Mouse (Mus musculus) cerebellum, adult 9-10 months (tissue): ENCODE measurements around the gene Nrp1.

Source experiments
- DNase-seq: peaks from one replicate; pipeline ENCODE4 v3.0.0; 2022

Nrp1 gene

DNA sequence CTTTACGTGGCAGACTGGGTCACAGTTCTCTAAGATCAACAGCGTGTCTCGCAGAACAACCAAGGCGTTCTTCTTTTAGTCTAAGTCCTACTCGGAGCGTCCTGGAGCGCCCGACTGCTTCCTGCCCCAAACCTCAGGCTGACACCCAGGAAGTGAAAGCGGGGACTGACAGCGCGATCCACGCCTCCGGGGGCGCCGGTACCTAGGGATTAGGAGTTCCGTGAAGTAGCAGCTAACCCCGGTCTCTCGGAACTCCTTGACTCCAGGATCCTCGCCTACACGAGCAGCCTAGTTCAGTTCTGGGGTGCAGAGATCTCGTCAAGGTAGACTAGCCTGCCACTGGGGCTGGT lies at the start of gene Nrp1:
TSS of gene Nrp1 (plus strand) at position 199 of the 350 bp plus-strand sequence.
- no peak for DNase-seq

DNA sequence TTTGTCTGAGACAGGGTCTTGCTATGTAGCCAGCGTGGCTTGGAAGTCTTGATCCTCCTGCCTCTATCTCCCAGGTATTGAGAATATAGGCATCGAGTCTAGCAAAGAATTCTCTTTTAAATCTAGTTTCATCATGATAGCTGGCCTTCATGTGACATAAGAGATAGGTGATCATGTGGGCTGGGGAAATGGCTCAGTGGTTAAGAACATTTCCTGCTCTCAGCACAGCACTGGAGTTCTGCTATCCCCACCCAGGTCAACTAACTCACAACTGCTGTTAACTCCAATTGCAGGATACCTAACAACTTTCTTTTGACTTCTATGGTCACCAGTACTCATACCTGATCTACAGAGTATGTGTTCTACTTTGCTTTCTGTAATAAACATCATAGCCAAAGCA lies 37.6 kb upstream of the Nrp1 start:
- DNase-seq: no peak

GRCm38 (mm10) chr8:128327281-128327680 lies 31.1 kb upstream of the Nrp1 start:
- no peak for DNase-seq

DNA sequence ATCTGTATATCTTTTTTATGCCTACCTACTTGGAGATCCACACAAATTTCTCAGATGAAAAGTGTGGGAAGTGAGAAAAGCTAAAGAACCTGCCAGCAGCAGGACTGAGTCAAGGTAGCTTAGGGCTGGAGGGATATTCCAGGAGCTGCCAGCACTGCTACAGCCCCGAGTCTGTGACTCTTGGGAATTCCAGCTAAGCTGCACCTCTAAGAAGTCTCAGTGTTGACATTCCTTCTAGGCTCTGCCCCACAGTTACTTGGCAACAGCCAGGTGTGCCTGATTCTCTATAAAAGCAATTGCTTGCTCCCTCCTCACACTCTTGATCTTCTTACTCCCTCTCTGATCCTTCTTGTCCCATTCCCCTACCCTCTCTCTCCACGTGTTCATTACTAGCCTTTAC lies 30.5 kb upstream of the Nrp1 start:
- no peak for DNase-seq

GRCm38 (mm10) chr8:128329502-128329901 lies 28.9 kb upstream of the Nrp1 start:
- DNase-seq: no peak

GRCm38 (mm10) chr8:128335976-128336375 lies 22.4 kb upstream of the Nrp1 start:
- DNase-seq: no peak

DNA sequence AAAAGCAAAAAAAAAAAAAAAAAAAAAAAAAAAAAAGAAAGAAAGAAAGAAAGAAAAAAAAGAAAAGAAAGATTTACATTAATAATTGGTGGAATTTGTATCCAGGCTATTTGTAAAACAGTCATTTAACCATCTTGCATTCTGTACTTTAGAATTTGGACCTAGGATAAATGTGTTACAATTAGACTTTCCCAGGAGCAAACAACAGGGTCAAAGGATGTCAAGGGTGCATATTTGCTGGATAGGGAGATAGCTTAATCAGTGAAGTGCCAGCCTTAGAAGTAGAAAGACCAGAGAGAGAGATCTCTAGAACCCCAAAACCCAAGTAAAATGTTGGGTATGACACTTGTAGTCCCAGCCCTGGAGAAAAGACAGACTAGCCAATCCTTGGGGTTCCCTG lies 19.5 kb upstream of the Nrp1 start:
- no peak for DNase-seq

DNA sequence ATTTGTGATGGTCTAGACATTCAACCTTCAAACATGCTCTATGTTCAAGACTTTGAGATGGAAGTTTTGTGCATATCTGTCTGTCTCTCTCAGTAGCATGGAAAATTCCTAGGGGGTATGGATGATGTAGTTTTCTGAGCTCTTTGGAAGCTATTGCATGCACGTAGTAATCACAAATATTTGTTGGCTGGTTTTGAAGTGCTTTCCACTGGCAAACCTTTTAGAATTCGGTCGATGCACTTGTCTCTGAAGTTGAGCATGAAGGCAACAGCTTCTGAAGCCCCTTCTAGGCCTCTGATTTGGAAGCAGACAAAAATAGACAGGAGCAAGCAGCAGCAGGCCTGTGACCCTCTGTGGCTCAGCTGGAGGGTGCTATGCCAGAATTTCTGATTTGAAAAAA lies 18.9 kb upstream of the Nrp1 start:
- no peak for DNase-seq

- peak; percentile 46 for DNase-seq
Observed at GRCm38 (mm10) chr8:128350405-128350804, 8.0 kb upstream of the Nrp1 start.

DNA sequence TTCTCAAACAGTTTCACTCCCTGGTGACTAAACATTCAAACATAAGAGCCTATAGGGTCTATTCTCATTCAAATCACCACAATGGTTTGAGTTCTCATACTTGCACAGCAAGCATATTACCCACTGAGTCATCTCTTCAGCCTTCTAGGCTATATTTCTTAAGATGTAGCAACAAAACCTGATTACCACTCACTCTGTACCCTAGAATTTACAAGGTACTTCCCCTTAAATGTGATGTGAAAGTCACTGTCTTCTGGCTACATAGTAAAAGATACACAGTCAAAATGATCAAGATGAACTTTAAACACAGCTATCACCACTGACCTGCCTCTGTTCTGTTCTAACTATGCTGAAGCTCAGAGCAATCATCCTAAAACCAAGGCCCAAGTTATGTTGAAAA lies 7.2 kb upstream of the Nrp1 start:
- no peak for DNase-seq

DNA sequence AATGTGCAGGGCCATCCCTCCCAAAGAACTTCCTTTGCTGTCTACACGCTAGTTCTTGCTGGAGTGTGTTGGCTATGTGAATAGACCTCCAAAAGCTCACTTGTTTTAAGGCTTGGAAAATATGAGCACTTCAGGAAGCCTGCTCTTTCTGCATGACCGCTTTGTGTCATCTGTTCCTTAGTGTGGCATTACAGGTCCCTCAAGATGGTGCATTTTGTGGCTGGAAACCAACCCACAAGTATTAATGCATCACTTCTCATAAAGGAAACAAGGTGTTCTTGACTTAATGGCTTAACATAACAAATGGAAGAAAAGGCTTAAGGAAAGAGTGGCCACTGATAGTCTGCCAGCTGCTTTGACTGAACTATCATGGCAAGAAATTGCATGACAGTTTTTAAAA lies 5.6 kb upstream of the Nrp1 start:
- DNase-seq: no peak

- no peak for DNase-seq
Observed at GRCm38 (mm10) chr8:128353999-128354398, 4.4 kb upstream of the Nrp1 start.

DNA sequence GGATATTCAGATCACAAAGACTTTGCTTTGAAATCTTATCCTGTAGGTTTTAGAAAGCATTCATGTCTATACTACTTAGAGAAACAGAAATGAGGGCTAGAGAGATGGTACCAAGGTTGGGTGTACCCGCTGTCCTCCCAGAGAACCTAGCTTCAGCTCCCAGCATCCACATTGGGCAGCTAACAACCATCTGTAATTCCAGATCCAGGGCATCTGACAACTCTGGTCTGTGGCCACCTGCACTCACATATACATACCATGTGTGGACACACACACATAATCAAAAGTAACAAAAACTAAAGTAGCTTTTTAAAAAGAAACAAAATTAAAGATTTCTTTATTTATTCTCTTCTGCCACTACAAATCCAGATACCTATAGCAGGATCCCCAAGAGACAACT lies 3.3 kb upstream of the Nrp1 start:
- DNase-seq: no peak

DNA sequence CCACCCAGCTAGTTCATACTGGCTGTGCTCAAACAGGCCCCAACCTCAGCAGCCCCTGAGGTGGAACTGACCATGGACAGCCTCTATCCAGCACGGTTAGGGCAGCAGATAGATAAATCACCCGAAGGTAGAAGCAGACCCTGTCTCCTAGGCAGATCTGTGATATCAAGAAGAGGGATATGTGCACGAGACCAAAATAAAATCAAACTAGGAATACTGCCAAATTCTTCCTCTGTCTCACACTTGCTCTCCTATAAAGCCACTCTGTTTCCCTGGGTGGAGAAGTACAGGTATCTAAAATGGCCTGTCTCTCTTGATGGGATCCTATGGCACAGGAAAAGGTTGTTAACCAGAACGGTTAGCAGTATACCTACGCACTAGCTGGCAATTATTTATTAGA lies 2.2 kb upstream of the Nrp1 start:
- DNase-seq: no peak

DNA sequence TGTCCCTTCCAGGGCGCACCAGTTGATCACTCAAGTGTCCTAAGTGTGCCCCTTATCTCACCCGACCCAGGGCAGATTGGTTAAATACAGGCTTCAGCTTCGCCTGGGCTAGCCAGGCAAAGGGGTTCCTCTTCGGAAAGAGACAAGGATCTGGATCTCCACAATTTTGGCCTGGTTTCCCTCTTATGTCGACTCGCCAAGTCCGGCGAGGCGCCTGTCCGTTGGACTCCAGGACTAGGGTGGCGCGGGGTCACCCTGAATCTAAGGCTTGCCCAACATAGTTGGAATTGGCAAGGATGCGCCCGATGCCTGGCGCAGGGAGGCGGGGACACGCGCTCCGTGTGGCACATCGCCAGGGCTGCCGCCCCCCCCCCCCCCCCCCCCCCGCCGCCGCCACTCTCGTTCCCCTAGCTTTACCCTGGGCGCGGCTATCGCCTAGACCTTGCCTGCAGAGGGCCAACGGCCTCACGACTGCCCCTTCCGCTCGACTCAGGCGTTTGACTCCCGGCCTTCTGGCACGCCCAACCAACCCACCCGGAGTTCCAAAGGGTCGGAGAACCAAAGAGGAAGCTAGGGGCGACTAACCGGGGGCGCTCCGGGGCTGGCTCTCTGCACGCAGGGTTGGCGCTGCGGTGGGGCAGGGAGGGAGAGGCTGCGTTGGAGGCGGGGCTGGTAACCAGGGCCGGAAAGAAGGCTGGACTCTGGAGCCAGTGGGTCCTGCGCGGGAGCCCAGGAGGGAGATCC lies 1.4 kb upstream of the Nrp1 start:
- peak; percentile 22 for DNase-seq

- peak; percentile 14 for DNase-seq
Observed at GRCm38 (mm10) chr8:128357540-128358405, 631 bp upstream of the Nrp1 start.

DNA sequence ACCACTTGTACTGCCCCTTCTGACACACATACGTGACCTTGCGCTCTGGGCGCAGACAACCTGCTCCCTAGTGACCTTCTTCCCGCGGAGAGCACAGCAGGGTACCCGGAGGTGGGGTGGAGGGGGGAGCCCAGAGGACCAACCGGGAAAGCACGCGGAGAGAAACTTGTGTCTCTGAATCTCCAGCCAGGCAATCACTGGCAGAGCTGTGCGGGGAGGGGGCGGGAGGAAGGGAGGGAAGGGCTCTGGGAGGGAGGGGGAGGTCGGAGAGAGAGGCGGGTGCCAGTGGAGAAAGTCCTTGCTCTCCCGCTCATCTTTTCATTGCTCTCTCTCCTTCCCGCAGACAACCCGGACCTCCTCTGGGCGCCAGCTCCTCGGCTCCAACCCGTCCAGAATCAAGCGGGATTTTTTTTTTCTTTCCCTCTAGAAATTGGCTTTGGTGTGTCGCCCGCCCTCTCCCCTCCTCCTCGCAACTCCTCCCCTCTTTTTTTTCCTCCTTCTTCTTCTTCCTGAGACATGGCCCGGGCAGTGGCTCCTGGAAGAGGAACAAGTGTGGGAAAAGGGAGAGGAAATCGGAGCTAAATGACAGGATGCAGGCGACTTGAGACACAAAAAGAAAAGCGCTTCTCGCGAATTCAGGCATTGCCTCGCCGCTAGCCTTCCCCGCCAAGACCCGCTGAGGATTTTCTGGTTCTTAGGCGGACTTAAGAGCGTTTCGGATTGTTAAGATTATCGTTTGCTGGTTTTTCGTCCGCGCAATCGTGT lies 534 bp downstream of the Nrp1 start:
- DNase-seq: no peak

GRCm38 (mm10) chr8:128359521-128360318 lies 1.3 kb downstream of the Nrp1 start:
- no peak for DNase-seq

DNA sequence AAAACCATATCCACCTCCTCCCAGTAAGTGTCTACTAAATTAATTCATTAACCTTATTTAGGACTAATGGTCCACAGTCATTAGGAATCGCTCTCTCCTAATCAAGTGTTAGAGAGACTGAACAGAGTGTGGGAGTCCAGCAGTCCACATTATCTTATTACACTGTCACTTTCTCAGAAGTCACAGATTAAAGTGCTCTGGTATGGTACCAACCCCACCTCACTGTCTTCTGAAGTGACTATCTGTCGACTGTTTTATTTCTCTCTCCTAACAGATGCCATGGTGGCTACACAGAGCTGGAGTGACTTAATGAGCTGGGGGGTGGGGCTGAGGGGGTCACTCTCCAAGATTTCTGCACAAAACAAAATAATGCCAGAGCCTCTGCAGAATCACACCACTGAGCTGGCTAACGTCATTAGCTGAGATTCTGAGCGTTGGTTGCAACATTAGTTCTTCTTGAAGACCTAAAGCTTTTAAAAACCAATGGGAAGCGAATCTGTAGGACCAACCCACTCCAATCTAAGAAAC lies 3.0 kb downstream of the Nrp1 start:
- DNase-seq: no peak

GRCm38 (mm10) chr8:128362940-128363595 lies 4.7 kb downstream of the Nrp1 start:
- peak; percentile 69 for DNase-seq

GRCm38 (mm10) chr8:128370496-128370895 lies 12.1 kb downstream of the Nrp1 start:
- no peak for DNase-seq

GRCm38 (mm10) chr8:128371026-128371425 lies 12.6 kb downstream of the Nrp1 start:
- DNase-seq: no peak
